Mouse (Mus musculus): ENCODE results near the gene Cox10. TPM values are rescaled to one million over a fixed set of nuclear protein-coding genes. Genes with fewer than 3 reads are reported as not detected.
A peak's percentile ranks its signal among the peaks of the same experiment; 100 is the strongest.
"Not testable (repeated sequence)": the region's sequence is repeated elsewhere in the genome, so short reads cannot be mapped to it uniquely, and the experiment has no call there.

The Cox10 gene
- 42.7 and 42.9 TPM in 2 replicates for polyA plus RNA-seq (2015; fragmentation: Nextera tagmentation; extraction: Ambion mirVana)

DNA sequence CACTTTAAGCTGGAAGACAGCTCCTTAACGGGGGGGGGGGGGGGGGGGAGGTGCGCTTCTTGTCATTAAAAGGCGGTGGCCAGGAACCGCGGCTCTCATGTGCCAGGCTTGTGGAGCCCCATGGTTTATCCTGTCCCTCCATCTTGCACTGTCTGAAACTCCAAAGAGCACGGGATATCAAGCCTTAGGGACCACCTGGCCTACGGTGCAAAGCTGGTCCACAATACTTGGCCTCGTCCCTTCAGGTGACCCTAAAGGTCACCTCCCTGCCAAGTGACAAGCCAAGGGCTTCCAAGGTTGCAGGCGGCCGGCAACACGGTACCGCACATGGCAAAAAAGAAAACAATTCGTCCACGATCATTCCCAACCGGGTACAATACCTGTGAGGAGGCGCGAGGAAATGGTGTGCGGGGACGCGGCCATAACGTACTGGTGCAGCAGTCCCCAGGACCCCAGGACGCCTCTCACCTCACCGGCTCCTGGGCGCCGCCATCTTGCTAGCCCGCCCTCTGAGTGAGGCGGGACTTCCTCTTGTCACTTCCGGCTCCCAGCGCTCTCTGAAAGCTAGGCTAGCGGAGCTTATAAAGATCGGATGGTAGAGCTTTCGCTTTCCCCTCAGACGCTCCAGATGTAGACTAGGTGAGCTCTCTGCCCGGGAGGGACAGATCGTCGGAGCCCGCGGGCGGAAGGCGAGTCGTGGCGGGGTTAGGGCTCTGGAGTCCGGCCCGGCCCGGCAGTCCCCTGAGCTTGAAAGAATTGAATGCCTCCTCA lies at the start of gene Cox10:
Gene Cox10, minus strand, starts transcription at position 513 of the 771 bp plus-strand sequence.
- Histone ChIP-seq H3K27me3 (ENCODE audit: control insufficient read depth, insufficient read depth, low read length) (no peaks in the 10 kb centered on the region), H3K27ac (ENCODE audit: low read length) (peak within 1 kb of the TSS; percentile 96), H3K9ac (ENCODE audit: low read length) (peak within 1 kb of the TSS; percentile 92), H3K4me1 (ENCODE audit: control insufficient read depth, insufficient read depth, low read length) (peaks cover 8% of the 10 kb centered on the region; the same call in 1 of the 2 replicates), H3K4me3 (ENCODE audit: low read length) (peak within 1 kb of the TSS; percentile 94), H3K4me2 (ENCODE audit: low read depth, low read length) (peak within 1 kb of the TSS; percentile 89), H3K9me3 (replicated peaks; ENCODE audit: control insufficient read depth, low read length) (no peaks in the 10 kb centered on the region), H3K36me3 (ENCODE audit: control insufficient read depth, insufficient read depth) (peaks cover 2% of the 10 kb centered on the region; the same call in 1 of the 2 replicates)
- peak; percentile 95 for ATAC-seq (replicated peaks; ENCODE audit: extremely low read depth, insufficient read depth, low FRiP score)
- 0% methylated on average over 45 of the region's 45 CpGs for WGBS

DNA sequence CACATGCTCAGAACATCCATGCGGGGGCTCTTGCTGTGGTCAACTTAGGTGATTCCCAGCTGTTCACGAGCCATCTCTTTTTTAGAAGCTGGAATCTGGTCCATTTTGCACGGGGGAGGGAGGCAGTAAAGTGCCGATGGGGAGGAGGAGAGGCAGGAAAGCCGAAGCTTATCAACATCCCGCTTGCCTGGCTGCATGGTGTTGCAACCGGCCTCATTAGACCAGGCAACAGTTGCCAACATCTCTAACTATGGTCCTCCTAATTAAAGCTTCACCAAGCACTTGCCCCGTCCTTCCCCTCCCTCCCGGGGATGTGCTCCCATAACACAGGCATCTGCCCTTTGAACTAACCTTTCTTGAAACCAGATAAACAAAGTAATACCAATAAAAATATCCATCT lies 48.7 kb upstream of the Cox10 start:
- no peaks in the 10 kb centered on the region for H3K36me3 ChIP-seq (ENCODE audit: control insufficient read depth, insufficient read depth)
- no peak for ATAC-seq (replicated peaks; ENCODE audit: extremely low read depth, insufficient read depth, low FRiP score)
- H3K4me2 ChIP-seq (ENCODE audit: low read depth, low read length), result no peak overlapping the region
- no peak overlapping the region for H3K9ac ChIP-seq (ENCODE audit: low read length)
- 40% methylated on average over 9 of the region's 9 CpGs for WGBS
- H3K27me3 ChIP-seq (ENCODE audit: control insufficient read depth, insufficient read depth, low read length), result no peaks in the 10 kb centered on the region; the same call in 1 of the 2 replicates
- H3K4me3 ChIP-seq (ENCODE audit: low read length), result no peak overlapping the region
- H3K27ac ChIP-seq (ENCODE audit: low read length), result no peak overlapping the region
- no peaks in the 10 kb centered on the region for H3K4me1 ChIP-seq (ENCODE audit: control insufficient read depth, insufficient read depth, low read length)
- H3K9me3 ChIP-seq (replicated peaks; ENCODE audit: control insufficient read depth, low read length), result no peaks in the 10 kb centered on the region

DNA sequence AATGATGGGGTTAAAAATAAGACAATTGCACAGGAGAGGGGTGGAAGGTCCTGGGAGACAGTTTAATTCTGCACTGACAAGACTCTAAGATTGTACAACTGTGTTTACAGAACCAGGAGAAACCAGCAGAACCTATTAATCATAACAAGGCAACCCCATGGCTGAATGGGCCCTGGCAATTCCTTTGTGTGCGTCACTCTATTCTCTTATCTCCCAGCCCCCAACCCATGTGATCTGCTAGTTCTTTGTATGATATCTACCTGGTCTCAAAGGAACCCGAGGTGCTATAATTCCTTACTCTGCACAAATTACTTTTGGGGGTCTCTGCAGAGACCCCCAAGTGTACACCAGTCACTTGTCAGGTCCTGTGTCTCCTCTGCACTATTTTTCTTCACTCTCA lies 46.2 kb upstream of the Cox10 start:
- ATAC-seq (replicated peaks; ENCODE audit: extremely low read depth, insufficient read depth, low FRiP score), result no peak
- H3K27ac ChIP-seq (ENCODE audit: low read length), result no peak overlapping the region

DNA sequence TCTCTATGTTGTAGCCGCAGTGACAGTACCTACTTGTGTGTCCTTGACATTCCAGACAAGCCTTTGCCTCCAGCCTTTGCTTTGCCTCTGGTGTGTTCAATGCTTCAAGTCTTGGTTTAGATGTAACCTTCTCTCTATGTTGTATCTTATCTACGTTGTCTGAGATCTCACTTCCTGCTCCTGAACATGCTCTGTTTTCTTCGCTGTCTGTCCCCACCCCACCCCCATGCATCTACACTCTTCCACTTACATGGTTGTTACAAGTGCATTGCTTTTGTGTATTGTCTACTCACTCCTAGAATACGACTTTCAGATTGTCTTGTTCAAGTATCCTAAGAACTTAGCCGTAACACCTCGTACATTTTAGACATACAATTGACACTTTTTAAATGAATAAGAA lies 43.9 kb upstream of the Cox10 start:
- ATAC-seq (replicated peaks; ENCODE audit: extremely low read depth, insufficient read depth, low FRiP score); H3K4me1 ChIP-seq (ENCODE audit: control insufficient read depth, insufficient read depth, low read length): not testable (repeated sequence)
- 48% methylated on average over 6 of the region's 6 CpGs for WGBS

More for the DNA sequence above, 46.2 kb upstream of the Cox10 start:
- Histone ChIP-seq H3K4me3 (ENCODE audit: low read length) (no peak overlapping the region), H3K9ac (ENCODE audit: low read length) (no peak overlapping the region), H3K36me3 (ENCODE audit: control insufficient read depth, insufficient read depth) (no peaks in the 10 kb centered on the region), H3K4me2 (ENCODE audit: low read depth, low read length) (no peak overlapping the region), H3K9me3 (replicated peaks; ENCODE audit: control insufficient read depth, low read length) (no peaks in the 10 kb centered on the region), H3K27me3 (ENCODE audit: control insufficient read depth, insufficient read depth, low read length) (no peaks in the 10 kb centered on the region), H3K4me1 (ENCODE audit: control insufficient read depth, insufficient read depth, low read length) (no peaks in the 10 kb centered on the region; the same call in 1 of the 2 replicates)
- 39% methylated on average over 2 of the region's 2 CpGs for WGBS

DNA sequence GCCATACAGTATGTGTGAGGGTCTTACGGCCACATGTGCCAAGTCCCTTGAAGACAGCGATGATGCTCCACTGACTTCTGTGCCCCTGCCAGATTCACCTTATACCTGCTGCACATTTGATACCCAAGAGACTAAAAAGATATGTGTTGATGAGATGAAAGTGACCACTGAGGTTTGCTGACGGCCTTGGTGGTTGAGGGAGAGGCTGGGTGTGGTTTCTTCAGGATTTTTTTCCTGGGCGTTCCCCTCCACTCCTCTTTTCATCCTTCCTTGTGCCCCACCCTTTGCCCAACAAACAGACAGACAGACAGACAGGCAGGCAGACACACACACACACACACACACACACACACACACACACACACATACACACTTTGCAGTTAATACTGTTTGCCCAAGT lies 37.4 kb upstream of the Cox10 start:
- Histone ChIP-seq H3K9me3 (replicated peaks; ENCODE audit: control insufficient read depth, low read length) (no peaks in the 10 kb centered on the region), H3K36me3 (ENCODE audit: control insufficient read depth, insufficient read depth) (no peaks in the 10 kb centered on the region), H3K4me2 (ENCODE audit: low read depth, low read length) (no peak overlapping the region), H3K4me3 (ENCODE audit: low read length) (no peak overlapping the region), H3K9ac (ENCODE audit: low read length) (no peak overlapping the region), H3K27ac (ENCODE audit: low read length) (no peak overlapping the region), H3K27me3 (ENCODE audit: control insufficient read depth, insufficient read depth, low read length) (no peaks in the 10 kb centered on the region), H3K4me1 (ENCODE audit: control insufficient read depth, insufficient read depth, low read length) (no peaks in the 10 kb centered on the region)
- ATAC-seq (replicated peaks; ENCODE audit: extremely low read depth, insufficient read depth, low FRiP score), result no peak
- WGBS, result 82% methylated on average over 4 of the region's 4 CpGs

More for the DNA sequence above, 43.9 kb upstream of the Cox10 start:
- not testable (repeated sequence) for H3K36me3 ChIP-seq (ENCODE audit: control insufficient read depth, insufficient read depth); H3K4me3 ChIP-seq (ENCODE audit: low read length); H3K9me3 ChIP-seq (replicated peaks; ENCODE audit: control insufficient read depth, low read length); H3K27ac ChIP-seq (ENCODE audit: low read length); H3K9ac ChIP-seq (ENCODE audit: low read length); H3K4me2 ChIP-seq (ENCODE audit: low read depth, low read length); H3K27me3 ChIP-seq (ENCODE audit: control insufficient read depth, insufficient read depth, low read length)

DNA sequence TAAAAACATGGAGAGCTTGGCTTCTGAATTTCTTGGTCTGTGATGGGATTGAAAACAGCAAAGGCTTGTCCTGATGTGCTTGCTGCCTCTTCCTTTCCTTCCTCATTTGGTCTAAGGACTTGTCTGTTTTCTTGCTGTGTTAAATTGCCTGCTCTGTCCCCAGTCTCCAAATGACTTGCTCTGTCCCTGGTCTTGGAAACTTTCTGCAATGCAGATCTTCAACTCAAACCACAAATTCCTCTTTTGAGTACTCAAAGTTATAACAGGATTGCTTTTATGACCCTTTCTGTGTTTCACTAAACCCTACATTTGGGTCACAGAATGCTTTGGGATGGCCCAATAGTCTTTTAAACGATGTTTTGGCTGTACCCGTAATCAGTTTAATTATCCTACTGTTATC lies 36.6 kb upstream of the Cox10 start:
- Histone ChIP-seq H3K27ac (ENCODE audit: low read length) (no peak overlapping the region), H3K27me3 (ENCODE audit: control insufficient read depth, insufficient read depth, low read length) (no peaks in the 10 kb centered on the region), H3K4me3 (ENCODE audit: low read length) (no peak overlapping the region), H3K9me3 (replicated peaks; ENCODE audit: control insufficient read depth, low read length) (no peaks in the 10 kb centered on the region), H3K4me2 (ENCODE audit: low read depth, low read length) (no peak overlapping the region), H3K36me3 (ENCODE audit: control insufficient read depth, insufficient read depth) (no peaks in the 10 kb centered on the region), H3K9ac (ENCODE audit: low read length) (no peak overlapping the region), H3K4me1 (ENCODE audit: control insufficient read depth, insufficient read depth, low read length) (no peaks in the 10 kb centered on the region)
- ATAC-seq (replicated peaks; ENCODE audit: extremely low read depth, insufficient read depth, low FRiP score), result no peak
- WGBS, result 88% methylated on average over 2 of the region's 2 CpGs

DNA sequence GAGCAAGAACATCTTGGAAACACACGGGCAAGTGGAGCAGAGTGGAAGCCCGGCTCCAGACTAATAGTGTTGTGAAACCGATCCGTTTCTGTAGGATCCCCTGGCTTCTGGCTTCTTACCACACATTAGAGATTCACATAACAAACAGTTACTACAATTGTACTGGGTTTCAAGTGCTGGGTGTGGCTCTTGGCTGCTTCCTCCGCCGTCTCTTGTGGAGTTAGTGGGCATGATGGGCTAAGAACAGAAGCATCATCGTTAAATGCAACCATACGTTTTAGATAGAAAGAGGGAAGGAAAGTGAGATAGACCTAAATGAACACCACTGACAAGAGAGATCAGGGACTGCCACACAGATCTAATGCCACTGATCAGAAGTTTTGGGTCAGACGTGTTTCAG lies 35.8 kb upstream of the Cox10 start:
- WGBS, result 78% methylated on average over 9 of the region's 9 CpGs
- Histone ChIP-seq H3K27me3 (ENCODE audit: control insufficient read depth, insufficient read depth, low read length) (no peaks in the 10 kb centered on the region), H3K4me3 (ENCODE audit: low read length) (no peak overlapping the region), H3K4me2 (ENCODE audit: low read depth, low read length) (no peak overlapping the region), H3K27ac (ENCODE audit: low read length) (no peak overlapping the region), H3K36me3 (ENCODE audit: control insufficient read depth, insufficient read depth) (no peaks in the 10 kb centered on the region), H3K9me3 (replicated peaks; ENCODE audit: control insufficient read depth, low read length) (no peaks in the 10 kb centered on the region), H3K4me1 (ENCODE audit: control insufficient read depth, insufficient read depth, low read length) (no peaks in the 10 kb centered on the region), H3K9ac (ENCODE audit: low read length) (no peak overlapping the region)
- no peak for ATAC-seq (replicated peaks; ENCODE audit: extremely low read depth, insufficient read depth, low FRiP score)

DNA sequence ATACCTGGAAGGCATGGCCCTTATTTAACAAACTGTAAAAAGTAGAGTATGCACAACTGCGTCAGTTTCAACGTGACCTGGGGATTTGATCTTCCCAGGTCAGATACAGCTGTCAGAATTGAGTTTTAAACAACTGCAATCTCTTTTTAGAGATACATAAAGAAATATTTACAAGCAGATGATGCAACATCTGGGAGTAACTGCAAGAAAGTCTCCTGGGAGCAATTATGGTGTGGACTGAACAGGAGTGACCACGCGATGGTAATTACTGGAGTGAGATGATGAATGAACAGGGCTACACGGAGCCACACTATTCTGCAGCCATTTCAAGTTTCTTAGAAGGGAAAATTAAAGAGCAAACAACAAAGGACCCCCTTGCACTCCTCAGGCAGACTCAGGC lies 20.8 kb upstream of the Cox10 start:
- no peak for ATAC-seq (replicated peaks; ENCODE audit: extremely low read depth, insufficient read depth, low FRiP score)
- no peaks in the 10 kb centered on the region for H3K9me3 ChIP-seq (replicated peaks; ENCODE audit: control insufficient read depth, low read length)
- H3K36me3 ChIP-seq (ENCODE audit: control insufficient read depth, insufficient read depth), result no peaks in the 10 kb centered on the region
- H3K4me1 ChIP-seq (ENCODE audit: control insufficient read depth, insufficient read depth, low read length), result no peaks in the 10 kb centered on the region
- H3K27me3 ChIP-seq (ENCODE audit: control insufficient read depth, insufficient read depth, low read length), result no peaks in the 10 kb centered on the region
- H3K27ac ChIP-seq (ENCODE audit: low read length), result no peak overlapping the region
- H3K4me2 ChIP-seq (ENCODE audit: low read depth, low read length), result no peak overlapping the region
- H3K4me3 ChIP-seq (ENCODE audit: low read length), result no peak overlapping the region
- H3K9ac ChIP-seq (ENCODE audit: low read length), result no peak overlapping the region
- WGBS, result 84% methylated on average over 5 of the region's 5 CpGs

DNA sequence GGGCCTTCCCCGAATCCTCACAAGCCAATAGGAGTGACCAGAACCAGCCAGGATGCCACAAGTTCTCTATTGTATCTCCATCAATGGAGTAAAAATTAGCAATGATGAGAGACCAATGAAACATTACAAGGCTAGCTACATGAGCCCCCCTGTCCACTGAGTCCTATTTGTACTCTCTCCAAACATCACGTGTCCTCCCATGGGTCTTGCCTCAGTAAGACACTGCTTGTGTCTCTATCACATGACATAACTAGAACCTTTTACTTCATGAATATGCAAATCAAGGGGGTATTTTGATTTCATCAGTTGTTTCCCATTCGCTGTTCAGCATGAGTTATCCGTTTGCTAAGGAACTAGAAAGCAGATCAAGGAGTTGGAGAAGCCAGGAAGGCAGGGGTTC lies 13.8 kb upstream of the Cox10 start:
- Histone ChIP-seq H3K4me1 (ENCODE audit: control insufficient read depth, insufficient read depth, low read length) (no peaks in the 10 kb centered on the region), H3K36me3 (ENCODE audit: control insufficient read depth, insufficient read depth) (no peaks in the 10 kb centered on the region), H3K27me3 (ENCODE audit: control insufficient read depth, insufficient read depth, low read length) (no peaks in the 10 kb centered on the region), H3K27ac (ENCODE audit: low read length) (no peak overlapping the region), H3K4me3 (ENCODE audit: low read length) (no peak overlapping the region), H3K9ac (ENCODE audit: low read length) (no peak overlapping the region), H3K9me3 (replicated peaks; ENCODE audit: control insufficient read depth, low read length) (no peaks in the 10 kb centered on the region), H3K4me2 (ENCODE audit: low read depth, low read length) (no peak overlapping the region)
- ATAC-seq (replicated peaks; ENCODE audit: extremely low read depth, insufficient read depth, low FRiP score), result no peak
- WGBS, result 92% methylated on average over 4 of the region's 4 CpGs
